Mouse (Mus musculus) testis, postnatal 10 days (tissue): ENCODE results near the gene Tpk1.
A peak's percentile ranks its signal among the peaks of the same experiment; 100 is the strongest.

Experiments used
- DNase-seq: peaks from one replicate; pipeline ENCODE4 v3.0.0; 2021; ENCODE audit warnings: low spot score

Gene Tpk1

DNA sequence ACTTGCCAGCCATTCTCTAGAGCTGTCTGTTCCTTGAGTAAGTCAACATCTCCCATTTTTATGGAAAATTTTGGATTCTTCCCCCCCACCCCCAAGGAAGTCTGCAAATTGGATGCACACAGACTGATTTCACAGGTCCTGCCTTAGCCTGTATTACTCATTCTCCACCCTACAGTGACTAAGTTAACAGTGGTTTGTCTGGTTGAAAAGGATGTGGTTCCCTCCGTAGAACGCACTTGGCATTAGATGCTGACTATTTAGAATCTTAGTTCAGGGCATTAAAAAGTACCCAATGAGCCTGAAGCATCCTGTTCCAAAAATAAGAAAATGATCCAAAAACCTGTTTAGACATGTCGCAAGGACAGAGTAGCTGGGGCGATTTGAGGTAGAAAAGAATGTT, 312.6 kb downstream of the Tpk1 start:
- no peak for DNase-seq

DNA sequence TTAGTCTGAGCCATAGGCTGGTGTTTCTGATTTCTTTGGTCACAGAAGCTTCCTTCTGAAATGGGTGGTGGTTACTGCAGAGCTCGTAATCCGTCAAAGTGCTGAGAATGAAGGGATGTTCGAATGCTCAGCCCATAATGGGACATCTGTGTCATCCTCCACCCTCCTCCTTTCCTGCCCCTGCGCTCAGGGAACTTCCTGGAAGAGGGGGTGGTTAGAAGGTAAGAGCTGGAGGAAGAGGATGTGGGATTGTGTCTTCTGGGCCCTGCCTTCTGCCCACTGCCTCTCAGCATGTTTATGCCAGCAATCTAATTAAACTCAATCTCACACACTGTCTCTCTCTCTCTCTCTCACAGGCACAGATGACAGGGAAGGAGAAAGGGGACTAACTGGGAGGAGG, 317.0 kb downstream of the Tpk1 start:
- DNase-seq, result no peak

DNA sequence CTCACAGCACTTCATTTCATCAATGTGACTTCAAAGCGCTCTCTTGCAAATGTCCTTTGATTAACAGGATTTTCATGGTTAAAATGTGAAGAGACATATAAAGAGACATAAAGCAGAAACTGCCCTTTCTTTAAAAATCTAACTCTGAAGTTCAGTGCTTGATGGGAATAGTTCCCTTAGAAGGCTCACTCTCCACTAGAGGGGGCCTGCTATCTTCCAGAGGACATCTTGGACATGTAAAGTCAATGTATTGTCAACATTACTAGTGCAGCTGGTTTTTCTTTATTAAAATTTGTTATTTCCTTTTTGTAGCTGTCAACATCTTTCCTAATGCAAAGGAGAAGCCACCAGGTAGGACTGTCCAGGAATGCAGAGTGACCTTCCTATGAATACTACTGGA, 318.4 kb downstream of the Tpk1 start:
- no peak for DNase-seq

DNA sequence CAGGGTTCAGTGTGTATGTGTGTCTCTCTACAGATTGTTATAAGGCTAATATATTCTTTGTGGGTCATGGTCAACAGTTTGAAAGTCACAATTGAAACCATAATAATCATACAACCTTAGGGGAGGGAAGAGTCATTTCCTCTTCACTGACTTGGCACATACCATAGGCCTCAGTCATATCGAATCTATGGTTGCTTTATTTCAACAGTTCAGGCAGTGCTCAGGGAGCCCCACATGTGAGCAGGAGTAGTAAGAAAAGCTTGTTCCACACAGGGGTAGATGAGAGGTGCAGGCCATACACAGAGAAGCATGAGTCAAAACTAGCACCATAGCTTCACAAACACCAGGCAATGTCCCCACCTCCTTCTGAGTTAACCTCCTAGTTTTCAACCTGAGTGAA, 323.1 kb downstream of the Tpk1 start:
- DNase-seq, result no peak

DNA sequence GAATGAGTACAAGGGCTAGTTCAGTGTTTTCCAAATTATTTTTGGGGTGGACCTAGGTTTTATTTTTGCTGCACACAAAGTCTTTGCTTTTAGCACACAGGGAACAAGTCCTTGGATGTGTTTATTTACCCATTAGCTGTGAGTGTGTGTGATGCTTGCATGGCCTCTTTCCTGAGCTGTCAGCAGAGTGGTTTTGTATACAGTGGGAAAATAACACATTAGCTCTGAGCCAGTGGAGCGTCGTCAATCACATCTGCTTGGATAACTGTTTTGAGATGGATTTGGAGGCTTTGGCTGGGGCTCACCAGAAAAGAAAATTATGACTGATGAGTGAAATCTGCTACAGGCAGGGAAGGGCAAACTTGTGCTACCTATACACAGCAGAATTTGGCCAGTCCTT, 323.7 kb downstream of the Tpk1 start:
- DNase-seq, result no peak

DNA sequence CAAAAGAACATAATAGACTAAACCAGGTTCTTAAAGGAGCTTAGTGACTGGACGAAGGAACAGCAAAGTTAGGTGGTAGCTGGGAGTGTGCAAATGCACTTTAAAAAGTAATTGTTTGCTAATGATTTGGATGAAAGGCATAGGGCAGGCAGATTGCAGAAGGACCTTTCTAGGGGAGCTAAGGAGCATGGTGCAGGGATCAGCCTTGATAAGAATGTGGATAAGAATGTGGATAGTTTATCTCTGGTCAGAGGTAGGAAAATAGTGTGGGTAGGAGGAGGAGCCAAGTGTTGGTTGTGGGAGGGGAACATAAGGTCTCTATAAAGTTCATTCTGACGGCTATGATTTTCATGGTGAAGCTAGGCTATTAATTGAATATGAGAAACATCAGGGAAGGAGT, 327.3 kb downstream of the Tpk1 start:
- DNase-seq, result no peak

DNA sequence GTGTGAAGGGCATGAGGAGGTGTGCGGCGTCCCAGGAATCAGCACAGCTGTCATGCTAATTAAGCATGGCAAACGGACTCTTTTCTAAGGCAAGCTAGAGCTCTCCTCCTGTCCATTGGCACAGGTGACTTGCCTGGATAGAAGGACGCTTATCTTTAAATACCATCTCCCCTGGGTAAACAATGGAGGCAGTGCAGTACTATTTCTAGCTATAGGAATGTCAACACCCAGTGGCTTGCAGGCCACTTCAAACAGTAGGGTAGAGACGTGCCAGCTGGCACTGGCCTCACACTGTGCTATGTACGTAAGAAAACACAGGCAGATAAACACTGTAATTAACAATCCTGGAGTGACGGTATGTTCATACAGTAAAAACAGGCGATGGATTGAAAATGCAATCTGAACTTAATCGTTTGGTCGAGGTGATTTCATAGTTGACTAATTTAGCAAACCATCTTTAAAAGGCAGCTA, 328.6 kb downstream of the Tpk1 start:
- DNase-seq, result no peak

DNA sequence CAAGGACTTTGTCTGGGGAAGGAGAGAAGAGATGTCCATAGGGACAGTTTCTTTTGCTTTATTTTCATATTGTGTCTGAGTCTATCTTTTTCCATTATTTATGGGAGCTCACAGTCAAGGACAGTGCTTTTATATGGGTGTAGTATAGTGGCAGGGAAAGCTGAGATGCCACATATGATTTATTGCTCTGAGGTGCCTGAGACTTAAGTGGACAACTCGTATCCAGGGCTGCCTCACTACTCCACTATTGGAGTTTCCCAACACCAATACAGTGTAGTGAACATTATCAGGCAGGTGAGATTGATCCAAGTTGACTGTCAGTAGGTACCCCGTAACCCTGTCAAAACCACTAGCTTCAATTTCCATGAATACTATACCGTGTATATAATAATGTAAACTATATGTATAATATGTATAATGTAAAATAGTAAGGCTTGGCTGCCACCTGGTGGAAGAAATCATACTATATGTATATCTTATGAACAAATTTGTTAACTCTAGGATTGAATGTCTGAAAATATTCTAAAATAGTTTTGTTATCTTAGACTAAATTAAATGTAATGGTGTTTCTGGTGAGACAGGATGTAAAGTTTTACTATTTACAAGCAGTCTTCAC, 330.4 kb downstream of the Tpk1 start:
- no peak for DNase-seq

DNA sequence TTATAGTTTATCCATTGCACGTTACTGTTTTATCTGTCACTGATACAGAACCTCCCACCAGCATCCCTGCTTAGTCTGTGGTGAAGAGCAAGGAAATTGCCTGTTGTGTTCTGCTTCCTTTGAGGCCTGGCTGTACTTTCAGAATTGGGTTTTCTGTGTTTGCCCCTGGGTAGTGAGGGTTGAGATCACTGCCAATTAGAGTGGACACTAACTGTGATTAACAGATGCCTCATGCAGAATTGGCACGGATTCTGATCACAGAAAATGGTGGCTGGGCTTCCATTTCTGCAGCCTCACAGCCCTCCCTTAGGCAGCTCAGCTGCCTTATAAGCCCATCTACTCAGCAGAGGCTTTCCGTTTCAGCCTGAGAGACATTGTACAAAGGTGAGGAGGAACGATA, 332.6 kb downstream of the Tpk1 start:
- no peak for DNase-seq

DNA sequence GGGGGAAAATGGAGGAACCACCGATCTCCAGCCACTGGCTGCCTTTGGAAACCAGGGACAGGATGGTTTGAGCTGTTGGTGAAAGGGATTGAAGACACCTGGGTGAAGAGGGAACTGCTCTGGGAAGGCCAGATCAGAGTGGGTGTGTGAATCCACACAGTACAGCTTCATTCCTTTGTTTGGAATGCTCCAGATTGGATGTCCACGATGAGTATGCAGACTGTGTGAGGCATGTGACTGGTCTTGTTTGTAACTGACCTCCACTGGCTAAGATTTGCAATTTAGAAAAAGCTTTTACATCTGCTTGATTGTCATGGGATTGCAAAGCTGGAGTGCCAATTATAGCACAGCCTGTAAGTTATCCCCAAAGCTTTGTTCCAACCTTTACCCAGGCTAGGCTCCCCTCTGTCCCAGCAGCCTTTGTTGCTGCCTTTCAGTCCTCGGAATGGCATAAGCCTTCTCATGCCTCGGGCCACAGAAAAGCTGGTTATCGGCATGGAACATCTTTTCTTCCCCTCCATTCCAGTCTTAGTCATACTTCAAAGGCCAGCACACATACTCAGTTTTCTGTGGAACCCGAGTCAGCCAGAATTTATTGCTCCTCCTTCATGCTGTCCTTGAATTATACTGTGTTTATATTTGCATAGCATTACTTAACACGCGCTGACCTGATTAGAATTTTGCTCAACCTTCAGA, 353.0 kb downstream of the Tpk1 start:
- no peak for DNase-seq

DNA sequence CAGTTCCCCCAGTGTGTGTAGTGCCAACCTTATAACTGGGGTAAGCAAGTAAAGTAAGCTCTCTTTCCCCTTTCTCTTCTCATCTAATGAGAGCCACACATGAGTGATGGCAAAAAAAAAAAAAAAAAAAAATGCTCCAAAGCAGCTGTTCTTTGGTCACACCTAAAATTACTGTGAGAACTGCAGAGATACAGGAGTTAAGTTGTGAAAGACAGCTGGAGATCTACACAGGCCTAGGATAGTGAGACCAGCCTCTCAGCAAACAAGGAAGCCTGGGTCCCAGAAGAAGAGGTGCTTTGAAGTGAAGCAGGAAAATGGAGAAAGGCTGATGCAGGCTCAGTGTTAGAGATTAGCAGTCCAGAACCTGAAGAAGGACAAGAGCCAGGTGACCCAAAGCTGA, 353.5 kb downstream of the Tpk1 start:
- no peak for DNase-seq

DNA sequence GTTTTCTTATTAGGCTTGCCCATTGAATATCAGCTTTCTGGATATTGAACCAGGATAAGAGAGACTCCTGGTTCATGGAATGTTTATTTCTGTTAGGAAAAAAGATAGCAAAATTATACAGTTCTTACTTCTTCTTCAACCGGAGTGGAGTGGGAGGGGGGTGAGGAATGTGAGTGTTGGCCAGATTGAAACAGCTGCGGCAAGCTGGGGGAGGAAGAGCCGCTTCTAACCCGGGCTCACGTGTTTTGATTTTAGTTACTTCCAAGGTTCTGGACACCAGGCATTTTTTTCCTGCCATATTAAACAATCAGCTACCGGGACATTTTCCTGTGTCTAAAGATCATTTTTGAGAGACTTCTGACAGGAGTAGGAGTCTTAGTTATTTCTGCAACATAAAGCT, 356.0 kb downstream of the Tpk1 start:
- DNase-seq, result peak; percentile 60

DNA sequence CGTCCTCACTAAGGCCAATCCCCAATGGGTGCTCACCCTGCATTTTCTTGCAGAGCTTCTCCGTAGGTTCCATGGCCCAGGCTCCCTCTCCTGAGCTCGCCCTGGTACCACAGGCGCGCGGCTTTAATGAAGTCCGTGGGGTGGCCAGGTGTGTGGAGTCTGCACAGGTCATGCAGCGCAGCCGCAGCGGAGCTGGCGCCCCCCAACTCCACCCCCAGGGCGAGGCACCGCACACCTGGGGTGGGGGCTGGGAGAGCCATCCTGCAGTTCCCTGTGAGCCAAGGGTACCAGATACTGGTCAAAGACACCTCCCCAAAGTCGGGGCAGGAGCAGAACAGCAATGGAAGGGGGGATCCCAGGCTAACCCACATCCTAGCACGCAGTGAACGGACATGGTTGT, 356.6 kb downstream of the Tpk1 start, which contains the start of gene Nobox:
Gene Nobox (minus strand): TSS at position 101 of the 400 bp plus-strand sequence.
- DNase-seq, result no peak

DNA sequence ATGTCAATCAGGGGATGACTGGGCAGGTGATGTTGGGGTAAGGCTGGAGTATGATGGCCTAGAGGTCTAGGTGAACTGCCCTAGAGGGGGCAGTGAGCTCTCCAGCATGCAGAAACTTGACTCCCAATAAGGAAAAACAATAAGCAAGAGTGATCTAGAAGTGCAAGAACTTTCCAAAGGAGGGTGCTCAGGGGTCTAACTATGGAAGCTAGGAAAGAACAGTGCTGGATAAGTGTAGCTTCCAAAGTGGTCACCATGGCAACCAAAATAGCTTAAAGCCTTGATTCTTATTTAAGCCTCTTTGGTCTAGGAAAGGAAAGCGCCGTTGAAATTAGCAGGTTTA, 368.6 kb downstream of the Tpk1 start:
- DNase-seq, result no peak

DNA sequence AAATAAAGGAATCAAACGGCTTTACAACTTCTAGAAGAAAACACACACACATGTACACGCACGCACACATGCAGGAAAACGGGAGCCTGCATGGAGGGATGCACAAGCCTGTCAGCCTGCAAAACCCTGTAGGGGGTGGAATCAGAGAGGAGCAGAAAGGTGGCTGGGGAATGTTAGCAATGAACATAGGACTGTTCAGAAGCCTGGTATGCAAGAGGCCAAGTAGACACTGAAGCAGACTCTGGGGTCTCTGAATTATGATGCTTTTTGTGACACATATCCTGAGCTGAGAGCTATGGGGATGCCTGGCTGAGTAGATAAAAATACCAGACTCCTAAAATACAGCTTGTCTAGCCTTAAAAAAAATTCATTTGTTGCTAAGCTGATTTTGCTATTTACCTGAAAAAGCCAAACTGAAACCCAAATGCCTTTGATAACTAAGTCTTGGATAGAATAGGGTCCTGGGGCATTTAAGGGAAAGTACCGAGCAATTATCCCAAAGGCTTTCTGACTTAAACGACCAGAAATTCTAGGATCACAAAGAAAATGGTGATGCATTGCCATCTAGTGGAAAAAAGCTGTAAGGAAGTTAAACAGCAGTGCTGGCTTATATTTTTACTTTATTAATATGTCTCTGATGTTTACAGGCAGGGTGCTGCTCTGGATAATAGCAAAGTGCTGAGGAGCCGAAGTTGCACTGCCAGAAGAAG, 369.1 kb downstream of the Tpk1 start:
- DNase-seq, result no peak

DNA sequence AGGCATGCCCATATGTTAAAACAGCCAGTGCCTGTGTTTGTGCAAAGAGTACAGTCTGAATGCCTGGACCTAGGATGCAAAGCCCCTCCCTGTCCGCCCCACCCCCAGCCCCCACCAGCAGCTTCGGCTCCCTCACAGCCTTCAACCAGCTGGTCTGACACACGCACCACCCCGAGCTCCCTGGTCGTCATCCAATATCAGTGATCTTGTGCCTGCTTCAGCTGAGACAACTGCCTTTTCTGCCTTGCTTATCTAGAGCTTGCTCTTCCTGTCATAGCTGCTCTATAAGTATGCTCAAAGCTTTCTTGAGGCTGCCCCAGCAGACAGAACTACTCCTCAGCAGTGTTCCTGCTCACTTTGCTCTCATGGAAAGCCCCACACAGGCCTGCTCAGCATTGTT, 370.2 kb downstream of the Tpk1 start:
- no peak for DNase-seq
